Mouse (Mus musculus): ENCODE data around the gene Adgra3. TPM values are rescaled to one million over a fixed set of nuclear protein-coding genes. Genes with fewer than 3 reads are reported as not detected.
A peak's percentile ranks its signal among the peaks of the same experiment; 100 is the strongest.

Gene Adgra3
- polyA plus RNA-seq (2015; fragmentation: Nextera tagmentation; extraction: Ambion mirVana): 22.3 and 22.6 TPM in 2 replicates

GRCm38 (mm10) chr5:50058421-50059286 lies at the start of gene Adgra3:
Adgra3 (minus strand) TSS chr5:50059006.
- peak; percentile 89 for ATAC-seq
- Histone ChIP-seq H3K36me3 (ENCODE audit: poor library complexity, severe bottlenecking) (no peaks in the 10 kb centered on the region), H3K27ac (peak within 1 kb of the TSS; percentile 82), H3K27me3 (no peaks in the 10 kb centered on the region), H3K9me3 (replicated peaks) (no peaks in the 10 kb centered on the region), H3K4me2 (peak within 1 kb of the TSS; percentile 73), H3K4me3 (peak within 1 kb of the TSS; percentile 89), H3K9ac (peak within 1 kb of the TSS; percentile 98), H3K4me1 (peaks cover 22% of the 10 kb centered on the region)
- WGBS: under 1% methylated on average over 76 of the region's 113 CpGs

- H3K4me2 ChIP-seq: no peak overlapping the region
- H3K27ac ChIP-seq: no peak overlapping the region
- H3K4me3 ChIP-seq: no peak overlapping the region
- H3K4me1 ChIP-seq: no peaks in the 10 kb centered on the region
- no peak overlapping the region for H3K9ac ChIP-seq
- 79% methylated on average over 1 of the region's 1 CpGs for WGBS
- H3K27me3 ChIP-seq: no peaks in the 10 kb centered on the region
- H3K9me3 ChIP-seq (replicated peaks): no peaks in the 10 kb centered on the region
- no peaks in the 10 kb centered on the region for H3K36me3 ChIP-seq (ENCODE audit: poor library complexity, severe bottlenecking)
- ATAC-seq: no peak
Observed at GRCm38 (mm10) chr5:50083441-50083840, 24.6 kb upstream of the Adgra3 start.

- H3K27me3 ChIP-seq: no peaks in the 10 kb centered on the region
- no peak overlapping the region for H3K27ac ChIP-seq
Observed at GRCm38 (mm10) chr5:50074245-50074644, 15.4 kb upstream of the Adgra3 start.

GRCm38 (mm10) chr5:50064236-50064635 lies 5.4 kb upstream of the Adgra3 start:
- Histone ChIP-seq H3K9me3 (replicated peaks) (no peaks in the 10 kb centered on the region), H3K27me3 (no peaks in the 10 kb centered on the region), H3K36me3 (ENCODE audit: poor library complexity, severe bottlenecking) (no peaks in the 10 kb centered on the region), H3K9ac (no peak overlapping the region), H3K4me3 (no peak overlapping the region), H3K4me2 (no peak overlapping the region), H3K4me1 (0 out of 2 replicates have a peak, but pooled peaks cover under 1% of the 10 kb centered on the region), H3K27ac (no peak overlapping the region)
- no peak for ATAC-seq
- 82% methylated on average over 3 of the region's 3 CpGs for WGBS

More at GRCm38 (mm10) chr5:50074245-50074644, 15.4 kb upstream of the Adgra3 start:
- ATAC-seq: no peak
- no peak overlapping the region for H3K4me2 ChIP-seq
- no peak overlapping the region for H3K9ac ChIP-seq
- no peaks in the 10 kb centered on the region for H3K36me3 ChIP-seq (ENCODE audit: poor library complexity, severe bottlenecking)
- no peak overlapping the region for H3K4me3 ChIP-seq
- no peaks in the 10 kb centered on the region for H3K4me1 ChIP-seq
- no peaks in the 10 kb centered on the region for H3K9me3 ChIP-seq (replicated peaks)

- Histone ChIP-seq H3K27me3 (no peaks in the 10 kb centered on the region), H3K4me2 (peak overlapping the region; percentile 73), H3K9me3 (replicated peaks) (no peaks in the 10 kb centered on the region), H3K36me3 (ENCODE audit: poor library complexity, severe bottlenecking) (no peaks in the 10 kb centered on the region), H3K9ac (no peak overlapping the region), H3K4me1 (peaks cover 22% of the 10 kb centered on the region), H3K4me3 (no peak overlapping the region), H3K27ac (no peak overlapping the region)
- ATAC-seq: no peak
- 94% methylated on average over 7 of the region's 7 CpGs for WGBS
Observed at GRCm38 (mm10) chr5:50059586-50059985, 780 bp upstream of the Adgra3 start.

GRCm38 (mm10) chr5:50057612-50058420 lies 990 bp downstream of the Adgra3 start:
- Histone ChIP-seq H3K4me3 (peak overlapping the region; percentile 89), H3K36me3 (ENCODE audit: poor library complexity, severe bottlenecking) (no peaks in the 10 kb centered on the region), H3K9me3 (replicated peaks) (no peaks in the 10 kb centered on the region), H3K9ac (peak overlapping the region; percentile 98), H3K4me1 (peaks cover 24% of the 10 kb centered on the region), H3K4me2 (peak overlapping the region; percentile 73), H3K27ac (peak overlapping the region; percentile 82), H3K27me3 (no peaks in the 10 kb centered on the region)
- under 1% methylated on average over 26 of the region's 26 CpGs for WGBS
- ATAC-seq: no peak; the same call in 1 of the 2 replicates

- Histone ChIP-seq H3K4me3 (no peak overlapping the region), H3K27me3 (no peaks in the 10 kb centered on the region), H3K9ac (no peak overlapping the region), H3K27ac (no peak overlapping the region), H3K36me3 (ENCODE audit: poor library complexity, severe bottlenecking) (no peaks in the 10 kb centered on the region), H3K4me1 (peaks cover 65% of the 10 kb centered on the region), H3K9me3 (replicated peaks) (no peaks in the 10 kb centered on the region), H3K4me2 (no peak overlapping the region)
- 0 out of 2 replicates have a peak, but pooled peaks have one; percentile 23 for ATAC-seq
- 53% methylated on average over 4 of the region's 4 CpGs for WGBS
Observed at GRCm38 (mm10) chr5:50052456-50052855, 6.3 kb downstream of the Adgra3 start.

GRCm38 (mm10) chr5:50050668-50051425 lies 8.0 kb downstream of the Adgra3 start:
- Histone ChIP-seq H3K4me3 (no peak overlapping the region), H3K9me3 (replicated peaks) (no peaks in the 10 kb centered on the region), H3K27me3 (no peaks in the 10 kb centered on the region), H3K9ac (no peak overlapping the region), H3K36me3 (ENCODE audit: poor library complexity, severe bottlenecking) (no peaks in the 10 kb centered on the region), H3K27ac (no peak overlapping the region), H3K4me2 (peak overlapping the region; percentile 24; the same call in 1 of the 2 replicates), H3K4me1 (peaks cover 52% of the 10 kb centered on the region)
- WGBS: 36% methylated on average over 21 of the region's 21 CpGs
- ATAC-seq: peak; percentile 17; the same call in 1 of the 2 replicates

- peak; percentile 28; the same call in 1 of the 2 replicates for ATAC-seq
- Histone ChIP-seq H3K9ac (no peak overlapping the region), H3K27me3 (no peaks in the 10 kb centered on the region), H3K27ac (no peak overlapping the region), H3K36me3 (ENCODE audit: poor library complexity, severe bottlenecking) (no peaks in the 10 kb centered on the region), H3K4me1 (peaks cover 52% of the 10 kb centered on the region), H3K9me3 (replicated peaks) (no peaks in the 10 kb centered on the region), H3K4me2 (no peak overlapping the region), H3K4me3 (no peak overlapping the region)
- WGBS: 39% methylated on average over 3 of the region's 3 CpGs
Observed at GRCm38 (mm10) chr5:50050037-50050436, 8.8 kb downstream of the Adgra3 start.

GRCm38 (mm10) chr5:50049506-50049905 lies 9.3 kb downstream of the Adgra3 start:
- H3K27ac ChIP-seq: no peak overlapping the region
- H3K9me3 ChIP-seq (replicated peaks): no peaks in the 10 kb centered on the region
- H3K36me3 ChIP-seq (ENCODE audit: poor library complexity, severe bottlenecking): no peaks in the 10 kb centered on the region
- H3K4me3 ChIP-seq: no peak overlapping the region
- H3K27me3 ChIP-seq: no peaks in the 10 kb centered on the region
- WGBS: 65% methylated on average over 8 of the region's 8 CpGs
- no peak overlapping the region for H3K9ac ChIP-seq
- H3K4me1 ChIP-seq: peaks cover 52% of the 10 kb centered on the region
- peak; percentile 7; the same call in 1 of the 2 replicates for ATAC-seq
- no peak overlapping the region for H3K4me2 ChIP-seq

- no peaks in the 10 kb centered on the region for H3K36me3 ChIP-seq (ENCODE audit: poor library complexity, severe bottlenecking)
- no peak overlapping the region for H3K4me2 ChIP-seq
- WGBS: 67% methylated on average over 7 of the region's 7 CpGs
- no peak overlapping the region for H3K4me3 ChIP-seq
- peaks cover 52% of the 10 kb centered on the region for H3K4me1 ChIP-seq
- H3K9me3 ChIP-seq (replicated peaks): no peaks in the 10 kb centered on the region
- no peak overlapping the region for H3K9ac ChIP-seq
- H3K27ac ChIP-seq: no peak overlapping the region
- no peaks in the 10 kb centered on the region for H3K27me3 ChIP-seq
- ATAC-seq: no peak
Observed at GRCm38 (mm10) chr5:50048960-50049359, 9.8 kb downstream of the Adgra3 start.
